20 mouse cellular contexts compared by ENCODE assay signal in the genomic region with DNA sequence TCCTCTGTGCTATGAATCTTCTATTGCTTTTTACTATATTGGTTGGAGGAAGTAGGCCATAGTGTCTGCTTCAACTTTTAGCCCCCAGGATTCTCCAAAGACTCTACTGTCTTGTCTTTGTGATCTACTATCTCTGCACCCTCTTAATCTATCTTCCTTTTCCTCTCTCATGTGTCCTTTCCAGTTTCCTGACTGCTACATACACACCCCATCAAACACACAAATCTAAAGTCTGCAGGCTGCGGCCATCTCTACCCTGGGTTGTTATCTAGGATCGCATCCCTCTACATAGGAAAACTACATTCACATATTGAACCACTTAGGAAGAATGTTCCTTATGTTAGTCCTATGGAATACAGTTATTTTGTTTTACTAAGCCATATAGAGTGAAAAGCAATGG.
"Had no signal": no experiment of that assay in that cellular context is flagged by ENCODE, and none has a peak within 500 bp of the region (broad histone marks: within the 10 kb centered on the region; RNA-seq: fewer than 3 reads in every experiment).

No protein-coding gene starts in this region.

- H3K9ac ChIP-seq: lung, embryonic 15.5 days; neural tube, embryonic 12.5 days; neural tube, embryonic 15.5 days; stomach, embryonic 15.5 days had no signal

- DNase-seq: kidney, adult 2 months; kidney, postnatal 10 days; kidney, postnatal 36 days; layer of hippocampus, postnatal 36 days; lung, adult 18-20 months; lung, postnatal 10 days; lung, postnatal 36 days; midbrain, embryonic 14.5 days; right cerebral cortex, adult 18-20 months; right cerebral cortex, postnatal 14 days; spleen, adult 18-20 months; thymus, postnatal 36 days had no signal

- H3K27me3 ChIP-seq: lung, embryonic 15.5 days; neural tube, embryonic 12.5 days; neural tube, embryonic 15.5 days; stomach, embryonic 15.5 days had no signal

- ATAC-seq: intestine, embryonic 16.5 days had no signal

- H3K9me3 ChIP-seq: lung, embryonic 15.5 days; midbrain, embryonic 10.5 days; neural tube, embryonic 12.5 days; neural tube, embryonic 15.5 days; stomach, embryonic 15.5 days had no signal

- H3K27ac ChIP-seq: left cerebral cortex, adult 2 months; lung, embryonic 15.5 days; midbrain, embryonic 10.5 days; neural tube, embryonic 12.5 days; neural tube, embryonic 15.5 days; stomach, embryonic 15.5 days had no signal

- H3K36me3 ChIP-seq: lung, embryonic 15.5 days; midbrain, embryonic 10.5 days; neural tube, embryonic 12.5 days; neural tube, embryonic 15.5 days; stomach, embryonic 15.5 days had no signal

- H3K4me2 ChIP-seq: lung, embryonic 15.5 days; neural tube, embryonic 12.5 days; neural tube, embryonic 15.5 days; stomach, embryonic 15.5 days had no signal

- H3K4me3 ChIP-seq: left cerebral cortex, adult 2 months; lung, embryonic 15.5 days; megakaryocyte, embryonic 14.5 days; midbrain, embryonic 10.5 days; neural tube, embryonic 12.5 days; neural tube, embryonic 15.5 days; stomach, embryonic 15.5 days had no signal
